Mouse (Mus musculus): ENCODE results near the gene Tmem174. TPM values are rescaled to one million over a fixed set of nuclear protein-coding genes. Genes with fewer than 3 reads are reported as not detected.

The Tmem174 gene
- not detected in 2 replicates for polyA plus RNA-seq (2016; fragmentation: Nextera tagmentation; extraction: Ambion mirVana)

DNA sequence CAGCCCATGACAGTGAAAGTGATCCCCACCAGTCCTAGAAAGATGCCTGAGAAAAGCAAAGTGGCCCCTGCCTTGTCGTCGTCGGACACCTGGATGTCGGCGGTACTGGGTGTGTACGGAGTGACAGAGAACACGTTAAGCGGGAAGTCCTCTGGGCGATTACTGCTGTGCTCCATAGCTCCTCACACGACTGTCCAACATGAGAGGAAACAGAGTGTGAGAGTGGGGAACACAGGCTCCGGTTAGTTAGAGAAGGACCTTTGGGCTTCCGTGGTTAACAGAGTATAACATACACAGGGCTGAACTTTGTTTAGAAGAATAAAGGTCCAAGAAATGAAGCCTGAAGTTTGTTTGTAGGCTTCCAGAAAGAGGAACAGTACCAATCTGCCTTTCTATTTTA lies at the start of gene Tmem174:
Tmem174 (minus strand) TSS at position 266 of the 400 bp plus-strand sequence.
- Histone ChIP-seq H3K36me3 (no peaks in the 10 kb centered on the region), H3K4me1 (replicated peaks) (peaks cover 5% of the 10 kb centered on the region), H3K27me3 (ENCODE audit: insufficient read depth, poor library complexity, severe bottlenecking) (peaks cover 5% of the 10 kb centered on the region; the same call in 1 of the 2 replicates), H3K4me3 (no peak within 1 kb of the TSS), H3K9me3 (no peaks in the 10 kb centered on the region), H3K27ac (no peak within 1 kb of the TSS)
- WGBS = 90% methylated on average over 12 of the region's 12 CpGs
- no peak for DNase-seq (ENCODE audit: low spot score)

DNA sequence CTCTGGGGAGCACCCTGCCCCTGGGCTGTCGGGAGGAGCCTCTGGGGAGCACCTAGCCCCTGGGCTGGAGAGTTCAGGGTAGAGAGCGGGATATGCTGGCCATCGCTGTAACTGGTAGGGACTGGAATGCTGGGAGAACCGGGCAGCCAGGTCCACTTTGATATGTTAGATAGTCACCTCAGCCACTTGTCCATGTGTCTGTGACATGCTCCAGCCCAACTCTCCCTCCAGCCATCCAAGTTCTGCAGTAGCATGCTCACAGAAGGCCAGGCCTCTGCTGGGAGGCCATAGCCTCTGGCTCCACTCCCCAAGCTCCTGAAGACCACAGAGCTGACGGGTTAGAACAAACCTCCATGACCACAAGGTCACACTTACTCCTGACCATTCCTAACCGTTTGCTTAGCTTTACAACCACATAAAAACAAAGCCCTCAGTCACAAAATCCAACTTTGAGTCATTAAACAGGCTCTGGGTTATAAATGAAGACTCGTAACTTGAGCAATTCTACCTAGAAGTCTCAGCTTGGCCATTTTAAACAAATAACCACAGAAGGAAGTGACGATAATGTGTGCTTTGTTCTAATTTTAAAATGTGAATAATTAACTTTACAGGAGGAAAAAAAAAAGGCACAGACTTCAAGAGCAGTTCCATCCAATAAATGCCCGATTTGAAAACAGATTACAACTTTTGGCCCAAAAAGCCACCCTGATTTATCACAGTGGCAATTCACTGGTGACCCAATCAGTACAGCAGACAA lies 47.1 kb upstream of the Tmem174 start:
- no peaks in the 10 kb centered on the region for H3K36me3 ChIP-seq

DNA sequence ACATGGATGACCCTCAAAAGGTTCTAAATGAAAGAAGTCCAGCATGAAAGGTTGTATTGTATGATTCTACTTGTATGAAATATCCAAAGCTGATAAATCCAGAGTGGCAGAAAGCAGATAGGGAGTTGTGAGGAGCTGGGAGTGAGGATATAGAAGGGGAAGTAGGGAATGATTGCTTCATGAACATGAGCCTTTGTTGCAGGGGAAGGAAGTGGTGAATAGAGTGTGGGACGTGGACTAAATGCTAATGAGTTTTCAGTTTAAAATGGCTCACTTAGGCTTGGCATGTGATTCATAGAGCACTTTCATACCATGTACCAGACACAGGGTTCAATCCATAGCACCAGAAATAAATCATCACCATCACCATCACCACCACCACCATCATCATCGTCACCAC lies 46.2 kb upstream of the Tmem174 start:
- no peak overlapping the region for H3K27ac ChIP-seq
- no peak for DNase-seq (ENCODE audit: low spot score)
- no peaks in the 10 kb centered on the region for H3K36me3 ChIP-seq
- H3K27me3 ChIP-seq (ENCODE audit: insufficient read depth, poor library complexity, severe bottlenecking) = no peaks in the 10 kb centered on the region
- no peak overlapping the region for H3K4me3 ChIP-seq
- WGBS = 83% methylated on average over 2 of the region's 2 CpGs
- H3K4me1 ChIP-seq (replicated peaks) = peaks cover 24% of the 10 kb centered on the region
- H3K9me3 ChIP-seq = no peaks in the 10 kb centered on the region

More for the DNA sequence above, 47.1 kb upstream of the Tmem174 start:
- WGBS = 83% methylated on average over 9 of the region's 9 CpGs
- no peaks in the 10 kb centered on the region for H3K9me3 ChIP-seq
- H3K4me1 ChIP-seq (replicated peaks) = peaks cover 22% of the 10 kb centered on the region
- no peak overlapping the region for H3K27ac ChIP-seq
- H3K4me3 ChIP-seq = no peak overlapping the region
- no peak for DNase-seq (ENCODE audit: low spot score)
- H3K27me3 ChIP-seq (ENCODE audit: insufficient read depth, poor library complexity, severe bottlenecking) = no peaks in the 10 kb centered on the region

GRCm38 (mm10) chr13:98680470-98681060 lies 43.4 kb upstream of the Tmem174 start:
- Histone ChIP-seq H3K9me3 (no peaks in the 10 kb centered on the region), H3K4me3 (no peak overlapping the region), H3K4me1 (replicated peaks) (peaks cover 11% of the 10 kb centered on the region), H3K27ac (no peak overlapping the region; the same call in 1 of the 2 replicates), H3K27me3 (ENCODE audit: insufficient read depth, poor library complexity, severe bottlenecking) (no peaks in the 10 kb centered on the region), H3K36me3 (no peaks in the 10 kb centered on the region)
- WGBS = 87% methylated on average over 5 of the region's 5 CpGs
- DNase-seq (ENCODE audit: low spot score) = no peak

- Histone ChIP-seq H3K27me3 (ENCODE audit: insufficient read depth, poor library complexity, severe bottlenecking) (no peaks in the 10 kb centered on the region), H3K4me3 (no peak overlapping the region), H3K36me3 (no peaks in the 10 kb centered on the region), H3K27ac (no peak overlapping the region), H3K9me3 (no peaks in the 10 kb centered on the region), H3K4me1 (replicated peaks) (peaks cover 11% of the 10 kb centered on the region)
- no peak for DNase-seq (ENCODE audit: low spot score)
- WGBS = 54% methylated on average over 4 of the region's 4 CpGs
Measured at GRCm38 (mm10) chr13:98679631-98680041, 42.4 kb upstream of the Tmem174 start.

- 83% methylated on average over 1 of the region's 1 CpGs for WGBS
Measured at GRCm38 (mm10) chr13:98679230-98679629, 42.0 kb upstream of the Tmem174 start.

GRCm38 (mm10) chr13:98673922-98674321 lies 36.7 kb upstream of the Tmem174 start:
- no peaks in the 10 kb centered on the region for H3K9me3 ChIP-seq
- H3K4me3 ChIP-seq = no peak overlapping the region
- no peak overlapping the region for H3K27ac ChIP-seq
- H3K4me1 ChIP-seq (replicated peaks) = no peaks in the 10 kb centered on the region
- no peaks in the 10 kb centered on the region for H3K36me3 ChIP-seq
- H3K27me3 ChIP-seq (ENCODE audit: insufficient read depth, poor library complexity, severe bottlenecking) = no peaks in the 10 kb centered on the region
- no peak for DNase-seq (ENCODE audit: low spot score)
- 81% methylated on average over 4 of the region's 4 CpGs for WGBS

More at GRCm38 (mm10) chr13:98679230-98679629, 42.0 kb upstream of the Tmem174 start:
- no peak for DNase-seq (ENCODE audit: low spot score)
- H3K27me3 ChIP-seq (ENCODE audit: insufficient read depth, poor library complexity, severe bottlenecking) = no peaks in the 10 kb centered on the region
- H3K36me3 ChIP-seq = no peaks in the 10 kb centered on the region
- no peaks in the 10 kb centered on the region for H3K9me3 ChIP-seq
- no peak overlapping the region for H3K4me3 ChIP-seq
- H3K27ac ChIP-seq = peak overlapping the region; percentile 29; the same call in 1 of the 2 replicates
- peaks cover 11% of the 10 kb centered on the region for H3K4me1 ChIP-seq (replicated peaks)

GRCm38 (mm10) chr13:98669296-98669695 lies 32.1 kb upstream of the Tmem174 start:
- Histone ChIP-seq H3K27me3 (ENCODE audit: insufficient read depth, poor library complexity, severe bottlenecking) (no peaks in the 10 kb centered on the region), H3K27ac (no peak overlapping the region), H3K4me3 (no peak overlapping the region), H3K9me3 (no peaks in the 10 kb centered on the region), H3K4me1 (replicated peaks) (no peaks in the 10 kb centered on the region), H3K36me3 (no peaks in the 10 kb centered on the region)
- 73% methylated on average over 3 of the region's 3 CpGs for WGBS
- DNase-seq (ENCODE audit: low spot score) = no peak

DNA sequence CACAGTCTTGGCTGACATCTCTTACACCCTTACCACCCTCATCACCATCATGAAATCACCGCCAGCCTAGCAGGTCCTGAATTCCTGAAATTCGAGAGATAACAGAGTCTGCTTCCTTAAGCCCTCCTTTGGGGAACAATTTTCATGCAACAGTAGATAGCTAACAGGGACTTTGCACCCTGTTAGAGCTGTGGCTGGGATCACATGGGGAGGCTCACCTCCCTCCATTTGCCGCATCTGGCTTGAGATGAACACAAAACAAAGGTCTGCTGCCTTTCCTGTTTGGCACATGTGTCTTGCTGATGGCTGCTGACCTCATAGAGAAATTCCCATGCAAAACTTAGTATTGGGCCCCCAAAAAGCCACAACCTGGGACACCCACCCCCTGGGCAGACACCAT lies 30.1 kb upstream of the Tmem174 start:
- Histone ChIP-seq H3K4me1 (replicated peaks) (no peaks in the 10 kb centered on the region), H3K4me3 (no peak overlapping the region), H3K27me3 (ENCODE audit: insufficient read depth, poor library complexity, severe bottlenecking) (no peaks in the 10 kb centered on the region), H3K36me3 (no peaks in the 10 kb centered on the region), H3K27ac (no peak overlapping the region), H3K9me3 (0 out of 2 replicates have a peak, but pooled peaks cover 2% of the 10 kb centered on the region)
- no peak for DNase-seq (ENCODE audit: low spot score)
- 80% methylated on average over 3 of the region's 3 CpGs for WGBS

DNA sequence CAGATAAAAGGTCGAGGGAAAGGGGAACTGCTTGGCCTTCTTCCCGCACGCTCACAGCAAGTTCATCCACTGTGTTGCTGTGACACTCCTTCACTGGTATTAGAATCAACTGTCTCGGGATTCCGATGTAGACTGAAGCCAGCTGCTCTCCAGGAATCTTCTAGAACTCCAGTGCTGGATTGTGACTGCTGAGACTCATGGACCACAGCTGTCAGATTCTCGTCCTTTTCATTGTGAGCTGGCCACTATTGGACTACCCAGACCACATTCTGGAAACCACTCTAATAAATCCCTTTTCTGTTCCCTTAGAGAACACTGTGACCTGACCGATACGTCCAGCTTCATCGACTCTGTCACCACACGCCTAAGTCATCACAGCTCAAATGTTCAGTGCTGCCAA lies 28.0 kb upstream of the Tmem174 start:
- WGBS = 90% methylated on average over 10 of the region's 10 CpGs
- Histone ChIP-seq H3K4me1 (replicated peaks) (no peaks in the 10 kb centered on the region), H3K4me3 (no peak overlapping the region), H3K9me3 (0 out of 2 replicates have a peak, but pooled peaks cover 4% of the 10 kb centered on the region), H3K27ac (no peak overlapping the region), H3K36me3 (no peaks in the 10 kb centered on the region), H3K27me3 (ENCODE audit: insufficient read depth, poor library complexity, severe bottlenecking) (0 out of 2 replicates have a peak, but pooled peaks cover 1% of the 10 kb centered on the region)
- no peak for DNase-seq (ENCODE audit: low spot score)

DNA sequence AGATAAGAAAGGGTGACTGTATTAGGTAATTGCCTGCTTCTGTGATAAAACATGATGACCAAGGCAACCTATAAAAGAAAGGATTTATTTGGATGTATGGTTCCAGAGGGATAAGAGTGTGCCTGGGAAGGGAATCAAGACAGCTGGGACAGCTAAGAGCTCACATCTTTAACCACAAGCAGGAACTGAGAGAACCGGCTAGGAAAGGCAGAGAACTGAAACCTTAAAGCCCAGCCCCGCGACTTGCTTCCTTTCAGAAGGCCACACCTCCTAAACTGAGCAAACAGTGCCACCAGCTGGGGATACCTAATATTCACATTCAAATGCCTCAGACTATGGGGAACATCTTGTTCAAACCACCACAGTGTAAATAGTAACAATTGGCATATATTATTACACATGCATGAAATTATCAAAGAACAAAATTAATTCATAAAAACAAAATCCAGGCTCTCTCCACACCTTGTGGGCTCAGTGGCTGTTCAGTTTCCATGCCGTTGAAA lies 25.0 kb upstream of the Tmem174 start:
- no peak overlapping the region for H3K27ac ChIP-seq
- H3K9me3 ChIP-seq = 0 out of 2 replicates have a peak, but pooled peaks cover 4% of the 10 kb centered on the region
- no peaks in the 10 kb centered on the region for H3K36me3 ChIP-seq
- H3K27me3 ChIP-seq (ENCODE audit: insufficient read depth, poor library complexity, severe bottlenecking) = 0 out of 2 replicates have a peak, but pooled peaks cover 3% of the 10 kb centered on the region
- WGBS = 87% methylated on average over 4 of the region's 4 CpGs
- DNase-seq (ENCODE audit: low spot score) = no peak
- no peak overlapping the region for H3K4me3 ChIP-seq
- H3K4me1 ChIP-seq (replicated peaks) = no peaks in the 10 kb centered on the region

DNA sequence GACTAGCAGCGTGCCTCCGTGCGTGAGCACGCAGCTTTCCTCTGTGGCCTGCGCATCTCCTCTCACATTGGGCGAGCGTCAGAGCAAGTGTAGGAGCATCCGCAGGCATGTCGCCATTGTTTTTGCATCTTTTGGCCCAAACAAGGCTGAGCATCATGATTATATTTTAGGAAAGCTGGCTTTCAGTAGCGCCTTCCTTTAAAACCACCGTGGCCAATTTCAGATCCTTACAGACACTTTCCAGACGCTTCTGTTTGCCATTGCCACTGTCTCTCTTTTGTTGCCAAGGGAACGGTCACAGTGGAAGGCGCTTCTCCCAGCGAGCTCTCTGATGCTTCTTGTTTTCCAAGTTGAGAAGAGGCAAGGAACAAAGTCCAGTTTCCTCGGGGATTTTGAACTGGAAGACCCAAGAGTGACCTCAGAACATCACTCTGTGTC lies 18.8 kb upstream of the Tmem174 start:
- Histone ChIP-seq H3K4me1 (replicated peaks) (peaks cover 26% of the 10 kb centered on the region), H3K9me3 (no peaks in the 10 kb centered on the region), H3K27ac (no peak overlapping the region), H3K27me3 (ENCODE audit: insufficient read depth, poor library complexity, severe bottlenecking) (0 out of 2 replicates have a peak, but pooled peaks cover 3% of the 10 kb centered on the region), H3K4me3 (no peak overlapping the region), H3K36me3 (no peaks in the 10 kb centered on the region)
- 83% methylated on average over 16 of the region's 16 CpGs for WGBS
- no peak for DNase-seq (ENCODE audit: low spot score)

DNA sequence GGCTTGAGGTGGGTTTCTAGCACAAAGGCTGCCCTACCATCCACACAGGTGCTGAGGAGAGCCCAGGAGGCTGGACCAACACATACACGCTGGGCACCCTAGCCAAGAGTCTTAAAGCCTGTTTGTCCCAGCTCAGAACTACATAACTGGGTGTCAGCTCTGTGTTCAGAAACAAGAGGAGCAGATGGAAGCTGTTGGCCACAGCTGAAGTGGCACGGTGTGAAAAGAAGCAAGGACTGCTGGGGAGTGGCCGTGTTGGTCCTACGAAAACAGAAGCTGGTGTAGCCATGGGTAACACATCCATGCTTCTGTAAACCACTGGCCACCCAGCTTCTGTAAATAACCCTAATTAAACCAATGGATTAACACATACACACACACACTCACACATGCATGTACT lies 18.1 kb upstream of the Tmem174 start:
- no peak for DNase-seq (ENCODE audit: low spot score)
- Histone ChIP-seq H3K4me3 (no peak overlapping the region), H3K27ac (no peak overlapping the region), H3K4me1 (replicated peaks) (peaks cover 26% of the 10 kb centered on the region), H3K36me3 (no peaks in the 10 kb centered on the region), H3K9me3 (no peaks in the 10 kb centered on the region), H3K27me3 (ENCODE audit: insufficient read depth, poor library complexity, severe bottlenecking) (0 out of 2 replicates have a peak, but pooled peaks cover 2% of the 10 kb centered on the region)
- WGBS = 91% methylated on average over 4 of the region's 4 CpGs

Measured in hindbrain, embryonic 10.5 days (tissue).